Mouse (Mus musculus) megakaryocyte, adult 5-6 weeks (primary cell): ENCODE data around the gene Catsperz. TPM values are rescaled to one million over a fixed set of nuclear protein-coding genes. Genes with fewer than 3 reads are reported as not detected.
"Not testable (repeated sequence)": the region's sequence is repeated elsewhere in the genome, so short reads cannot be mapped to it uniquely, and the experiment has no call there.

Experiments used
- ATAC-seq: 2 replicates; pipeline ENCODE4 v1.8.0; 2016; ENCODE audit warnings: mild to moderate bottlenecking, inconsistent platforms; ENCODE audit not compliant: poor library complexity, severe bottlenecking
- total RNA-seq, 2 experiments: library from RNA; stranded (forward) in 1 of 2; stranded (reverse) in 1 of 2; fragments of 153-499, 151-499 nt in 1 of 2; fragments of 221-1000, 200-1000 nt in 1 of 2; gene quantifications; 2 replicates each; pipeline versions ENCODE4 v1.2.3 to v1.2.4; 2015 to 2017

The Catsperz gene
- total RNA-seq, 2 experiments from 2014 or later = not detected

DNA sequence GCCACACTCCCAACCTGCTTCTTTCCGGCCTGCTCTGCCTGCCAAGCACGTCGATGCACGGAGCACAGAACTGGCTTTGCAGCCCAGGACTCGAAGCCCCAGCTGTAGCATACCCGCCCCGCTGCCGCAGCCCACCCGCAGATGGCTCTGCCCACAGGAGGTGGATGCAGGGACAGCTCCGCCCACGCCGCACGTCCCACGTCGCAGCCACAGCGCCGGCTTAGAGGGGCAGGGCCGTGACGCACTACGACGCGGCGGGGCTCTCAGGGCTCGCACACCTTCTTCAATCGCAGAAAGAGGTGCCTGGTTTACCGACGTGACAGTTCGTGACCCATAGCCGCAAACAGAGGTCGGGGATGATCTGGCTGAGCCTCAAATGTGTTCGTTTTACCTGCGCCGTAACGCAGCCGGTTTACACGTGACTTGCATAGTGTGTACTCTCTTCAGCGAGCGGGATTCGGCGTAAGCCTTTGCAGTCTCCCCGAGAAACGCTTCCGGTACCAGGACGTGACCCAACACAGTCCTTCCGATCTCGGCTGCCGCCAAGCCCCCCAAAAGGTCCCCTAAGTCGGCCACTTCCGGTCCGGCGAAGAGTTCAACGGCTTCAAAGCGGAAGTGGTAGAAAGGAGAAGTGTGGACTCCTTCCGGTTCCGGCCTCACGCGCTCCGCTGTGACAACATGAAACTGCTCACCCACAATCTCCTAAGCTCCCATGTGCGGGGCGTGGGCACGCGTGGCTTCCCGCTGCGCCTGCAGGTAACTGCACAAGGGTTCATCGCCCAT, 15.5 kb downstream of the Catsperz start, which contains the start of the genes Trmt112 and Prdx5:
Gene Trmt112, plus strand, starts transcription at position 192 of the 783 bp plus-strand sequence.
Gene Prdx5, minus strand, starts transcription at position 600 of the 783 bp plus-strand sequence.
- peak; percentile 88 for ATAC-seq

DNA sequence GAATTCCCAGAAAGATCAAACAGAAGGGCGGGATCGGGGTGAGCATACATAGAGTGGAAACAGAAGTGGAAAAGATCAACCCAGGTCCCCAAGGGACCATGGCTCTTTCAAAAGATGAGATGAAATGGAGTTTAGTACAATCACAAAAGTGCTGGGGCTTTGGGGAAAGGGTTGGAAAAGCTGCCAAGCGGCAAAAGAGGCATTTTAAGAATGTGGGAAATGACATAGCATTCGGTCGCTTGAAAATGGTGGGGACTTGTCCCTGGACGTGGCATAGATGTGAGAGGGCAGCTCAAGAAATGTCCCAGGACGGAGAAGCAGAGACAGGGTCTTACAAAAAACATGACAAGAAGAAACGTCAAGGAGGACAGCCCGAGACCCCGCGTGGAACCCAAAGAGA, 16.2 kb downstream of the Catsperz start:
- no peak for ATAC-seq

- ATAC-seq = peak; percentile 33
These were observed 17.2 kb downstream of the Catsperz start for GRCm38 (mm10) chr19:6907811-6908540.

GRCm38 (mm10) chr19:6907094-6907493, 18.1 kb downstream of the Catsperz start:
- ATAC-seq = no peak

DNA sequence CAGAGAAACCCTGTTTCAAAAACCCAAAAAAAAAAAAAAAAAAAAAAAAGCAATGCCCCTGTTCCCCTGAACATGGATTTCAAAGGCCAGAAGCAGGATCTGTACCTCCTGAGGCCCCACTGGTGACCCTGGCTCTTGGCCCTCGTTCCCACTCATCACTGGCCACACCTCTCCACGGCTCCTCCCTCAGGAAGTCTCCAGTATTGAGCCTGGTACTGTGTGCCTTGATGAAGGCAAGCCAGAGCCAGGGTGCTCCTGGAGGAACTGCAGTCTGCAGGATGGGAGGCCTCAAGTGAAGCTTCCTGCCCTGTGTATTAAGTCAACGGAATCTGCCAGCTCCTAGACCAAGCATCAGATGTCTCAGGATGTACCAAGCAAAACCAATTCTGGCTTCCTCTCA, 19.0 kb downstream of the Catsperz start:
- ATAC-seq = no peak

GRCm38 (mm10) chr19:6905498-6906159, 19.6 kb downstream of the Catsperz start:
- no peak for ATAC-seq

GRCm38 (mm10) chr19:6904846-6905245, 20.3 kb downstream of the Catsperz start:
- no peak for ATAC-seq

DNA sequence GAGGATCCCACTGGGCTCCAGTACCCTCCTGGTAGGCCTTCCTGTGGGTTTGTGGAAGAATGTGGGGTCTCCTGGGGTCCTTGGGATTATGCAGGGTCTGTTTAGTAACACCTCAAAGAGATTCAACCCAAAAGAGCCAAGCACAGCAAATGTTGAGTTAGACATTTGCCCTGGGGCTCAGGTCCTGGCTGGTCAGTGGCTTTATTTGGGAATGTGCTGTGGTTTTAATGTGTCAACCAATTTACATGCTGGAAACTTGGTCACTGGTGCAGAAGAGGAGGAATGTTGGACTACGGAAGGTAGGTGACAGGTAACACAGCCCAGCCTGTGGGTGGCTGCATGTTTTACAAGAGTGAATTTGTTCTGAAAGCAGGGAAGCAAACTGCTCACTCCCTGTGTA, 22.1 kb downstream of the Catsperz start:
- no peak for ATAC-seq

GRCm38 (mm10) chr19:6899641-6900040, 25.5 kb downstream of the Catsperz start:
- no peak for ATAC-seq

- not testable (repeated sequence) for ATAC-seq
These were observed 29.4 kb downstream of the Catsperz start for GRCm38 (mm10) chr19:6895608-6896305.

DNA sequence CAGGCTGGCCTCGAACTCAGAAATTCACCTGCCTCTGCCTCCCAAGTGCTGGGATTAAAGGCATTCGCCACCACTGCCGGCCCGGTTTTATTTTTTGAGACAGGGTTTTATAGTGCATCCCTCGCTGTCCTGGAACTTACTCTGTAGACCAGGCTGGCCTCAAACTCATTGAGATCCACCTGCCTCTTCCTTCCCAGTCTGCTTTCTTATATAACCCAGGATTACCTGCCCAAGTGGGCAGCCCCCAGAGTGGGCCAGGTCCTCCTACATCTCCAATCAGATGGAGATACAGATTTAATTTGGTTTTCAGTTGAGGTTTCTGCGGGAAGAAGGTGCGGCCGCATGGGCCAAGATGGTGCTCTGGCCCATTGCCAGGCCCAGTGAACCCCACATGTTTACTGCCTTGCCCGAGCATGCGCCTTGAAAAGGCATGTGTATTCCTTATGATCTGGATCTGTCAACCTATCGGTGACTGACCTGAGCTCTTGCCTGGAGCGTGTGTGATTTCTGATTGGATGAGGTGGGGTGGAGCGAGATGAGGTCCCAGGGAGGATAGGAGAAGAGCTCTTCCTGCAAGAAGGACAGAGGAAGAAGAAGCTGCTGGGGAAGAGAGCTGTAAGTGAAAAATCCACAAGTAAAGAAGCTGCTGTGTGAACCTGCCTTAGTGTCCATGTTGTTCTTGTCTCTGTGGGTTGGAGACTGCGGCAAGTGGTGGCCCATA, 31.3 kb downstream of the Catsperz start:
- no peak for ATAC-seq

- no peak for ATAC-seq
These were observed 32.7 kb downstream of the Catsperz start for GRCm38 (mm10) chr19:6892512-6892911.

DNA sequence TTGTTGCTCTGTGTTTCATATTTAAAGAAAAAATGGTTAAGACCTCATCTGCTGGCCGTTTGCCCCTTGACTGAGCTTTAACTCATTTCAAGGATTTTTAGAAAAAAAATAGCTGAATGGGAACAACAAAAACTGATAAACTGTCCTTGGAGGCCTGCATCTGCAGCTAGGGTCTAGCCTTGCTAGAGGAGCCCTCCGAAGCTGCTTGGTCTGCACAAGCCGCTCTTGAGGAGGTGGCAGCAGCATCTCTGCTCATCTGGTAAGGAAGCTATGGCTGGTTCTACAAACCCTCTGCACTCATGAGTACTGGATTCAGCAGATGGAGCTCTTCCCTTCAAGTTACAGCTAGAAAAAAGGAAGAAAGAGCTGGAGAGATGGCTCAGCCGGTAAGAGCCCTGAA, 47.2 kb downstream of the Catsperz start:
- ATAC-seq = no peak

GRCm38 (mm10) chr19:6876799-6877198, 48.4 kb downstream of the Catsperz start:
- peak; percentile 40; the same call in 1 of the 2 replicates for ATAC-seq

DNA sequence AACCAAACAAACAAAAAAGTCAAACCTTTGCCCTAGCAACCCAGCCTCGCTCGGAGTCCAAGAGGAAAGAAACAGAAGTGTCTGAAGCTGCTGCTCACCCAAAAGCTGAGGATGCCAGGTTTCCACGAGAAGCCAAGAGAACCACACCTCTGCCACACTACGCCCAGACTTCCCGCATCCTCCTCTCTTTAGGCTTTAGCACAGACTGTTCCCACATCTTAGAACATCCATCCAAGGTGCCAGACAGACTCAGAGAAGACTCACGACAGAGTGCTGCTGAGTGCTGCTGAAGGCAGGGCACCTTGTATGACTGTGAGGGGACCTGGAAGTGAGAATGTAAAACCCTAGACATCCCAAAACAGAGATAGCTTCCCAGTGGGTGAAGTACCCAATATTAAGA, 49.3 kb downstream of the Catsperz start:
- ATAC-seq = no peak

DNA sequence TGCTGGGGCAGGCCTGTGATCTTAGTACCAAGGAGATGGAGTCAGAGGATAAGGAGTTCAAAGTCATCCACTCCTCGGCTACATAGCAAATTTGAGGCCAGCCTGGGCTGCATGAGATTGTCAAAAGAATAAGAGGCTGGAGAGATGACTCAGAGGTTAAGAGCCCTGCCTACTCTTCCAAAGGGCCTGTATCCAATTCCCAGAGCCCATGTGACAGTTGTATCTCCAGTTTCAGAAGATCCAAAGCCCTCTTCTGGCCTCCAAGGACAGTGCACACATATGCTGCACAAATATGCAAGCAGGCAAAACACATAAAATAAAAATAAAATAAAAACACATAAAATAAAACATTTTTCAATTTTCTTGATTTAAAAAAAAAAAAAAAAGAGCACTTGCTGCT, 50.9 kb downstream of the Catsperz start:
- no peak for ATAC-seq

- ATAC-seq = no peak
These were observed 52.5 kb downstream of the Catsperz start for GRCm38 (mm10) chr19:6872701-6873100.
